Mouse (Mus musculus) erythroblast, embryonic 14.5 days (primary cell): ENCODE data around the gene Hcfc2.

Experiments used
- GATA1 ChIP-seq: IDR thresholded peaks from 2 replicates; pipeline ENCODE4 v1.6.1; 2012; ENCODE audit warnings: low read length, inconsistent platforms, mixed read lengths
- TAL1 ChIP-seq: IDR thresholded peaks from 3 replicates; pipeline ENCODE4 v1.6.1; 2012; ENCODE audit warnings: low read length, inconsistent platforms, mixed read lengths

DNA sequence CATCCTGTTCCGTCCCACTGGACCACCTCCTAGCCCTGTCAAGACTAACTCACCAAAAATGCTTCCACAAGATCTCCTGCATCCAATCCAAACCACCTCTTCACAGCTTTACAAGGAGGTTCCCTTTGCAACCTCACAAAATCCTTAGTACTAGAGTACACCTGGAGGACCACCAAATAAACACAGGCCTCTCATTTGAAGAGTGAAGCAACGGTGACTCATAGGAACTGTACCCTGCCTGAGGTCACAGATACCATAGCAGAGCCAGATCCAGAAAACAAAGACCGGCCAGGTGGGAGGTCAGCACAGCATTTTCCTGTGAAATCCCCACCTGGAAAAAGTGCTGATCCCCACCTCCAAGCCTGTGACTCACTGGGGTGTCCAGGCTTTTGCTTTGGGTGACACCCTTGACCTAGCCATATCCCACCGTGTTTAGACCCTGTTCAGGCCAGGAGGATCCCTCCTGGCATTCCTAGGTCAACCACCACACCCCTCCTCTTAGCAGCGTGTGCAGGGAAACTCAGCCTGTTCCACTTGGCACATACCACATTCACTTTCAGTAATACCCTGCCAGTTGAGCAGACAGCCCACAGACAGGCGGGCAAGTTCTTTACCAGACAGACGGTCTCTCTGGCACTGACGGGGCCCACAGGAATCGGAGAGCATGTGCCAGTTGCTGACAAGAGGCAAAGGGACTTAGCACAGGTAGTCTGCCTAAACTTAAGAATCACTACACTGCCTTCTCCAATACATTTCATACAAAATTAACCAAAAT, 65.3 kb downstream of the Hcfc2 start:
- TF ChIP-seq GATA1 (no peak), TAL1 (no peak)
